Mouse (Mus musculus) embryo, embryonic 9.5 days (tissue): ENCODE measurements around the gene Trappc1.
"Not testable (repeated sequence)": the region's sequence is repeated elsewhere in the genome, so short reads cannot be mapped to it uniquely, and the experiment has no call there.

Experiments
- DNase-seq: peaks from one replicate; pipeline ENCODE4 v3.0.0-alpha.2; 2017; ENCODE audit errors: extremely low spot score

Trappc1 gene

DNA sequence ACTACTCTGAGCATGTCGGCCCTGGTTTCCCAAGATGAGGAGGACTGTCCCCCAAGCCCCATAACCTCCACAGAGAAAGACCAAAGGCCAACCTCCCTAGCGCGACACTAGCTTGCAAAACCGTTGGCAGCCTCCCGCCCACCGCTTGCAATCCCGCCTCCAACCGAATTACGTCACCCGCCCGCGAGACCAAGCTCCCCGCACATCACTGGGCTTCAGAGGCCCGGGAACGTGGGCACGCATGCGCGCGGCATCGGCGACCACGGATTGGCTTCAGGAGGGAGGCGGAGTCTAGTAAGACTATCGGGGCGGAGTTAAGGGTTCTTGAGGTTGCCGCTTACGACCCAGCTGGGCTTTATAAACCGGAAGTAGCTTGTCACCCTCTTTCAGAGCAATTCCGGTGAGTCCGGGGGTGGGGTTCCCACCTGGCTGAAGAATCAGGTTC, at the start of gene Trappc1, which contains the start of gene Cntrob:
TSS of gene Trappc1 (plus strand) at position 314 of the 445 bp plus-strand sequence.
TSS of gene Cntrob (minus strand) at position 109 of the 445 bp plus-strand sequence.
- peak; percentile 99 for DNase-seq

DNA sequence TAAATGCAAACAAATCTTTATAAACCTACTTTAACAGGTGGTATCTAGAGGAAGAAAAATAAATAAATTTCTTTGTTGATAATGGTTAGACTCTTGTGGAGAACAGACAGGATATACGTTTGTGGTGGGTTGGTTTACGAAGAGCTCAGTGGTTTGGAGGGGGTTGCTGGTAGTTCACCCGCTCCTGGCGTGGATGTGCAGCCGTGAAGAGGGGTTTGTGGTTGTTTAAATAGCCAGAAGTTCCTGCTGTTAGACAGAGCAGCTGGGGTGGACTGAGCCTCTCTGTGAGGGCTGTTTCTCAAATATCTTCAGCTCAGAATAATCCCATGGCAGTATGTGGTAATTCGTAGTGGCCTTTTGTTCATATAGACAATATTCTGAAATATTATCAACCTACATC, 48.1 kb upstream of the Trappc1 start:
- no peak for DNase-seq

DNA sequence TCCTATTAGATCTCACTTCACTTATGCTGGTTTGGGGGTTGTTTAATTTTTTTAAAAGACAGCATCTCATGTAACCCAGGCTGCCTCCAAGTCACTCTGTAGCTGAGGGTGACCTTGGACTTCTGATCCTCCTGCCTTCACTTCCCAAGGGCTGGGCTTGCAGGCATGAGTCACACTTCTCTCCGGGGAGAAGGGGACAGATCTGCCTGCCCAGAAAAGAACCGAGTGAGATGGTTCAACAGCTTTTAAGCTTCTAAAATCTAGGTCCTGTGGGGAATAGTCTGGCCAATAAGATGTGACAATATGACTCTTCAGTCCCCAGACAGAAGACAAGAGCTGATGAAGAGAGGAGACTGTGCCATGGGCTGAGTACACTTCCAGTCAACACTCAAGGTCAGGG, 47.7 kb upstream of the Trappc1 start:
- DNase-seq, result no peak

DNA sequence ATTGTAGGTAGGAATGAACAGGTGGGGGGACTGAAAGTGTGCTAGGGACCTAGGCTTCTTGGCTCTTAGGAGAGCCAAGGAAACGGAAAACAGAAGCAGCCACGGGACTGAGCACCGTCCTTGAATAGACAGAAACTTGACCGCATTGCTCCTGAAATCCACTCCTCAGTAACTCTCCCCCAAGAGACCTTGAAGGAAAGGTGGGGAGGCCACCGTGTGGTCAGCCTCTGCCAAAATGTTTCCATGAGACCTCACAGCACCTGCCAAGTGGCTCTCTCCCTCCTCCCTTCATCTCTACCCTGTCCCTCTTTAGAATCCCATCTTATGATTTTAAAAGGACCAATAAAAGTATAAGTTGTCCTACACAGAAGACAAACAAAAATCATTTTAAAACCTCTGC, 46.5 kb upstream of the Trappc1 start:
- no peak for DNase-seq

DNA sequence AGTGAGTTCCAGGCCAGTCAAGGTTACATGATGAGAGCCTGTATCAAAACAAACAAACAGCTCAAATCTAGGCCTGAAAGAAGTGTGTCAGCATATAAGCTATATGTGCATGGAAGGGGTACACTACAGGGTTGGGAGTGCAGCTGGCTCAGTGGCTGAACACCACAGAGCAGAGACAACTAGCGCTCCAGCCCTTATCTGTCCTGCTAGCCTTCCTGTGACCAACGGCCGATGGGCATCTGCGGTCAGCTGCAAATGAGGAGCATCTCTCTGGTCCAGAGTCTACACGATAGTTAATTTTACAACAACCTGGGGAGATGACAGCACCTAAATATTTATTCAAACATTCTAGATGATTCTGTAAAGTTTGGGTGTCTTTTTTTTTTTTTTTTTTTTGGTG, 32.7 kb upstream of the Trappc1 start:
- no peak for DNase-seq

DNA sequence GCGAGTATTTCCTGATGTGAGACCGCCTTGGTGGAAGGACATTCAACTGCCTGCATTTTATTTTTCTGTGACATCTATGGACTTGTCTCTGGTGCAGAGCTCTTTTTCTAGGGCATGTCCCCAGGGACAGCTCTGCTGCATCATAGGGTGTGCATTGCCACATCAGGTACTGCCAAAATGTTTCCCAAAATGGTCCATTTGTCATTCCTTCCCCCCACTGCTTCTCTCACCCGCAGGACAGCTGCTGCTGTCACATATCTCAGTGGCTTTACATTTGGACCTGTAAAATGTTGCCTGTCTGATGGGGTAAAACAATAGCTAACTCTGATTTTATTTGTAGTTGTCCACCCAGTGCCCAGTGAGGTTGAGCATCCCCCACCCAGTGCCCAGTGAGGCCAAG, 28.5 kb upstream of the Trappc1 start:
- DNase-seq, result no peak

DNA sequence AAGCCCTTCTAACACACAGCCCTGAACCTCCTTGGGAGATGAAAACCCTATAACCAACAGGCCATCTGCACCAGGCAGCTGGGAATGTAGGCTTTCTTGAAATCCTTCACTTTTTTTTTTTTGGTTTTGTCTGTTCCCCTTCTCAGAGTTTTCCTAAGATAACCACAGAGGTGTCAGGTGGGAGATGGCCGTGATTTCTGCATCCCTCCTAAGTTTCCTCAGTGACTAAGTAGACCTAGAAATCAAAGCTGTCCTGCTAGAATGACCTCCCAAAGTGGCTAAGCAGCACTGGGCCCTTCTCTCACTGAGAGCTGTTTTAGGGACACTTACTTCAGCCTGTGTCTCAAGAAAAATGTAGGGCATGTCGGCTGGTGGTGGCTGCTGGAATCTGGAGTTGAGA, 26.0 kb upstream of the Trappc1 start:
- DNase-seq, result no peak

DNA sequence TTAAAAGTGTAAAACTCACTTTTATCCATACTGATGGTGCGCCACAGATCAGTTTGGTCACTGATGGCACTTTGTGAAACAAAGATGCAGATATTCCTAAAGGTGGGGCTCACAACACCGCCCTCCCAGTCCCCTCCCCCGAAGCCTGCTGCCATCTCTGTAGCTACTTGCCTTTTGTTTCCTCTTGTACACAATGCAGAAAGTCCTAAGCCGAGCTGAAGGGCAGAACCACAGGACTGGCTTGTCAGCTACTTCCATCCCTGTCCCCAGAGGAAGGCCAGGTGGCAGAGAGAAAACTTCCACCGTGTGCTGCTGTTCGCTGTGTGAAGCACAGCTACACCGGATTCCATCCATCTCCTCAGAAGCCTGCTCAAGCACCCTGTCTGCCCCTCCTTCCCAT, 25.5 kb upstream of the Trappc1 start:
- no peak for DNase-seq

DNA sequence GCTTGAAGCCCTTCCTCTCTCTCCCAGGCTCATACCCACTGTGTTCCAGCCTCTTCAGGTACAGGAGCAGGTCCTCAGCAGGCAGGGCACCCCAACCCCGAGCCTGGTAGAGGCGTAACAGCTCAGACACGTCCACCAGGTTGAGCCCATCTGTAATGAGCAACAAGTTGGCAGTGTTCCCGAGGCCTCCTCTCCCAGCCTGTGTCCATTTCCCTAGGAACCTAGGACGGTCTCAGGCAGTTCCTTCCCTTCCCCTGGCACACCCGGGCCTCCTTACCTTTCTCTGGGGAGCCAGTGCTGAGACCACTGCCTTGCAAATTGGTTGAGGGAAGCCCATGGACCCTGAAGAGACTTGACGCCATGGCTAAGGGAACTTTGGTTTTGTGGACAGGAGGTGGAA, 21.0 kb upstream of the Trappc1 start:
- no peak for DNase-seq

DNA sequence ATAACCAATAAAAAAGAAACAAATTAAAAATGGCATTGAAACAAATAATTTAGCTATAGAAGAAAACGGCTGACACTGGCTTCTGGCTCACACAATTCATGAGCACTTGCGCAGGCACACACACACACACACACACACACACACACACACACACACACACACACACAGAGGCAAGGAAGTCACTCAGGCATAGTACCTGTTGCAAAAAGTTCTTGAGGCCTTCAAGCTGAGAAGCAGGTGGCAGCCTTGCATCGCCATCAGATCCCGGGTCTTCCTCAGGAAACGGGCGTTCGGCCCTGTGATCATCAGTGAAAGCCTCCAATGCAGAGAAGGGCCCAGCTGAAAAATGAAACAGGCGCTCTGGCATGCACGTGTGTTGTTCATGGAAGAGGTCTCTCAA, 18.5 kb upstream of the Trappc1 start:
- no peak for DNase-seq

DNA sequence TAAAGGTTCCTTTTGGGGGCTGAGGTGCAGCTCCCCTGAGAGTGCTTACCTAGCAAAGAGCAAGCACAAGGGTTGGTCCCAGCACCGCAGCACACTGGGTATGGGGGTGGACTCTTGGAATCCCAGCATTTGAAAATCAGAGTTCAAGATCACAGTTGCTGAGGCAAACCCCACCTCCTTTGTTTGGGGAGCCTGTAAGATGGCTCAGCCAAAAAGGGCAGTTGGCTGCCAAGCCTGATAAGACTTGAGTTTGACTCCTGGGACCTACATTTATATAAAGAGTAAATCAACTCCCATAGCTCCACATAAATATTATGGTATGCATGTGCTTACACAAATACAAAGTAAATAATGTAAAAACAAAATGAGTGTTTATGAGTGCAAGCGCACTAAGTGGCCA, 17.7 kb upstream of the Trappc1 start:
- DNase-seq, result no peak

DNA sequence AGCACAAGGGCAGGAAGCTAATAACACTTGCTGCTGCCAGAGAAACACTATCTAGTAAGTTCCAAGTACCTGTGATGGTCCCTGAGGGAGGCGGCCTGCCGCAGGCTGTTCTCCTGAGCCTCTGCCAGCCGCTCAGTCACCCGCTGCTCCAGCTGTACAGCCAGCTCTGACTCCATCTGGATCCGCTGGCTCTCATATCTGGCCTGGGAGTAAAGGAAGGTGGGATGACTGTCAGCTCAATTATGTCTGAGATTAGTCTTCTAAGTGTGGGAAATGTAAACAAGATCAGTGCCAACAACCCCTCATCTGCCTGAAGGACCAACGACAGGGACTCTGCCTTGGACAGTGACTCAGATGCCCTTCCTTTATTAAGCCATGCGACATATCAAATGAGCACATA, 12.5 kb upstream of the Trappc1 start:
- no peak for DNase-seq

DNA sequence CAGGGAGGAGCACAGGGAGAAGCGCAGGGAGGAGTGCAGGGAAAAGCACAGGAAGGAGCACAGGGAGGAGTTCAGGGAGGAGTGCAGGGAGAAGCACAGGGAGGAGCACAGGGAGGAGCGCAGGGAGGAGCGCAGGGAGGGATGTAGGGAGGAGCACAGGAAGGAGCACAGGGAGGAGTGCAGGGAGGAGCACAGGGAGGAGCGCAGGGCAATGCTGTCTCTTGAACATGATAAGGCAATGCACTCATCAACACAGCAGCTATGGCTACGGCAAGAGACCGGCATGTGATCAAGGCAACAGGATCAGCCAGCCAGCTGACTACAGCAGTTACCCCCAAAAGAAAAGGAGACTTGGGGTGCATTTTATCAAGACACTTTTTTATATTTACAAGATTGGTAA, 7.4 kb upstream of the Trappc1 start:
- no peak for DNase-seq

DNA sequence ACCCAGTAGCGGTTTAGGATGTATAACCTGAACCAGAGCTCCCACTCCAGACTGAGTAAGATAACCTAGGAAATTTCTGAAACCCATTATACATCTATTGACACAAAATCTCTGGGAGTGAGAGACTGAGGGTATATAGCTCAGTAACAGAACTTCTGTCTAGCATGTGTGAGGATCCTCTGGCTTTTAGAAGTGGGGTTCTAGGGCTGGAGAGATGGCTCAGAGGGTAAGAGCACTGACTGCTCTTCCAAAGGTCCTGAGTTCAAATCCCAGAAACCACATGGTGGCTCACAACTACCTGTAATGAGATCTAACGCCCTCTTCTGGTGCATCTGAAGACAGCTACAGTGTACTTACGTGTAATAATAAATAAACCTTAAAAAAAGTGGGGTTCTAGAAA, 5.8 kb upstream of the Trappc1 start:
- not testable (repeated sequence) for DNase-seq

DNA sequence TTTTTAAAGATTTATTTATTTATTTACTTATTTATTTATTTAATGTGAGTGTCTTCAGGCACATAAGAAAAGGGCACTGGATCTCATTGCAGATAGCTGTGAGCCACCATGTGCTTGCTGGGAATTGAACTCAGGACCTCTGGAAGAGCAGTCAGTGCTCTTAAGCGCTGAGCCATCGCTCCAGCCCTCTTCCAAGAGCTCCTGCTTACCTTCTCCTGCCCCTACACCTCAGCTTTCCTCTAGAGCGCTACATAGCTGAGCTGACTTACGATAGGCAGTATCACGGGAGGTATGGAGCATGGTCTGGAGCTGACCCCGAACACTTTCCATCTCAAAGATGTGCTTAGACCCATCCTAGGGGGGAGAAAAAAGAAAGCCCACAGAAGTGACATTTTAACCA, 2.2 kb upstream of the Trappc1 start:
- DNase-seq, result no peak

DNA sequence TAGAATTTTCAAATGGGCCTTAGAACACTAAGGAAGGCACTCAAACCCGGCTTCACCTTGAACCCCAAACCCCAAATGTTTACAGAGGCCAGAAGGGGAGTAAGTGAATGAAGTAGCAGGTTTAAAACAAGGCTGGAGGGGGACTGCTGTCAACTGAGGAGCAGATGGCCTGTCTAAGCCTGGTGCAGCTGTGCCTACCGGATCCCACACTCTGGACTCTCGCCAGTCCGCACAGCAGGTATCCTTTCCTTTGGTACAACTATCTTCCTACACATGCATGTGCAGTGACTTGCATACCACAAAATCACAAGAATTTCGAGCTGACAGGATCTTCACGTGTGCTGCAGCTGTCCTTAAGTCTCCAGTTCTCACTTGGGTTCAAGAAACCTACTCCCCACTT, 1.8 kb upstream of the Trappc1 start:
- no peak for DNase-seq

DNA sequence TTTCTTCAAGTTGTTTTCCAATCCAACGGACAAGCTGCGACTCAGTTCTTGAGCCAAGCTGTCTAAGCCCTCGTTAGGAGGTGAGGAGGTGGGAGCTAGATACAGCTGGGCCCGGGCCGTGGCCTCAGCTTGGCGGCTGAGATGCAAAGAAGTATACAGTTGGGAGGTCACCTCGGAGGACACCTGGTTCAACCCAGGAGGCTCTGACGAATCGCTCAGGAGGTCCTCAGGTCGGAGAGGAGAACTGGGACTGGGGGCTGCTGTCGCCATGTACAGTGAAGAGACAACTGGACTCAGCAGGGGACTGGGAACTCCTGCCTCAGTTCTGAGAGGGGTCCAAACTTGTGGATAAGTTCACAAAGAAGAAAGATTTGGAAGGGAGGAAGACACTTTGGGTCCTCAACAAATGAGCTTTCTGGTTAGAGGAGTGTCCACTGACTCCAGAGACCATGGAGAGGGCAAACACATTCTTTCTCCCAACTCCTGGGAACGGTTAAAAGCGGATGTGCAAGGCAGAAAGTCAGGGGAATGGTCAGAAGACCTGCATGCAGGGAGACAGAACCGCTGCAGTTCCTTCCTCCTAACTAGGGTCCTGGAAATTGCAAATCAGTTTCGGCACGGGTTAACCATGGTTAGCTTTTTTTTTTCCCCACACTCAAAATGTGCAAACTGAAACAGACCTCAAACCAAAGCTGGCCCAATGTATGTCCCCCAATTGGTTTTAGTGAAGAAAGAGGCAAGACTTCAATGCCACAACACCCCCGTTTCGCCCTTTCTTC, 898 bp upstream of the Trappc1 start:
- peak; percentile 28 for DNase-seq

DNA sequence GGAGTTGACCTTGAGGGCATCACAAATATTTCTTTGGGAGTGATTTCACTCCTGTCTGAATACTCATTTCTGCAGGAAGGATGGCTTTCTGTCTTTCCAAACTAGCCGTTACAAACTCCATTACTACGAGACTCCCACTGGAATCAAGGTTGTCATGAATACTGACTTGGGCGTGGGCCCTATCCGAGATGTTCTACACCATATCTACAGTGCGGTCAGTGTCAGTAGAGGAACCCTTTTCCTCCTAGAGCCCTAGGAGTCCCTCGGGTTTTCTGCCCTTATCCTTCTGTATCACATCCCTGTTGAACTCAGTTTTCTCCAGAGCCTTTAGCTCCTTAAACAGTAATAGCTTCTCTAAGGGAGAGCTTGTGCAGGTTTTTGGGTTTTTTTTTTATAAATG, 969 bp downstream of the Trappc1 start:
- DNase-seq, result no peak

DNA sequence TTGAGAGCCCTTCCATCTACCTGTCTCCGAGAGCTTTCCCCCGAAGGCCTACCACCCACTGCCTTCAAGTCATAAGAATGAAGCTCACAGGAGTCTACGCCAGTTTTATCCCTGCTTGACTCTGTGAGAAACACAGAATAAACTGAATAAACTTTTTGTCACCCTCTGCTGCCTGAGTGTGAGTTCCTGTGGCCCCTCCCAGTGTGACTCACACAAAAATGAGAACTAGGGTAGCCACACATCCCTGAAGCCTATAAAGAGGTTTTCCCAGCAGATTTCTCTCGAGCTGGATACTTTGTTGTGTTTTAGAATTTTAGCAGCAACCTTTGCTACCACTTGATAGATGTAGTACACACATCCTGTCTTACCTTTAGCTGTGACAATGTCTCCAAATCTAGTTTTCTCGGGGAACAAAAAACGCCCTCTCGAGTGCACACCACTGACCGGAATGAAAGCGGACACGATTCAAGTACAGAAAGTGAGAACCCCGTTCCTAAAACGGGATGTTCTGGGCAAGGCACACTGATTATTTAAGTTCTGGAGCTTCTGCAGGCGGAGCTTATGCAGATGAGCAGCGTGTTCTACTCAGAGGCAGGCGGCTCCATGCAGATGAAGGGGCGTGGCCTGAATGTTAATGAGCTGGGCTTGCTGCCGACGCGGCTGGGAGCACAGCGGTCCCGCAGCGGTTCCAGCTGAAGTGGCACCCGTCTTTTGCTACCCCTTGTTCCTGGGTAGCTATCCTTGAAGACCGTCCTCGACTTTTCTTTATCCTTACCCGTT, 2.0 kb downstream of the Trappc1 start, which contains the start of gene Kcnab3:
TSS of gene Kcnab3 (plus strand) at position 631 of the 780 bp plus-strand sequence.
- DNase-seq, result peak; percentile 74

DNA sequence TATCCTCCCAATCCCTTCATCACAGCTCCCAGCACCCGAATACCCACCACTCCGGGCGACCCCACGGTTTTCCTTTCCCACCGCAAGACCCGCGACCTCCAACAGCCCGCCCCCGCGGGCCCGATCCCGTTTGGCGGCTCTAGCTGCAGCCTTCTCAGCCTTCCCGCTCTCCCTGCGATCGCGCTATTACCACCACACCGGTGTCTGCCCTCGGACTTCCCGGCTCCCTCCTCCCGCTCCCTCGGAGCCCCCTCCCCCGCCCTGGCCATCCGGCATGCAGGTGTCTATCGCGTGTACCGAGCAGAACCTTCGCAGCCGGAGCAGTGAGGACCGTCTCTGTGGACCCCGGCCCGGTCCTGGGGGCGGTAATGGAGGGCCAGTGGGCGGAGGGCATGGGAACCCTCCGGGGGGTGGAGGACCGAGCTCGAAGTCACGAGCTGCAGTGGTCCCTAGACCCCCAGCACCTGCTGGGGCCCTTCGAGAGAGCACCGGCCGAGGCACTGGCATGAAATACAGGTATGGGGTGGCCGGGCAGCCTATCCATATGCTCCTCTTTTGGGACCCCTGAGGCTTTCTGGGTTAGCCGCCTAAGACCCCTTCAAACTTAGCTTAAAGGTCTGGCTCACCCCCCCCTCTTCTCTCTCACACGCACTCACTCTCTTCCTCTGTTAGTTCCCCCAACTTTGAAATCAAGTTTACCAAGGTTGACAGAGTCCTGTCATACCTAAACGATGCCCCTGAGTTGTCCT, 2.8 kb downstream of the Trappc1 start:
- no peak for DNase-seq

DNA sequence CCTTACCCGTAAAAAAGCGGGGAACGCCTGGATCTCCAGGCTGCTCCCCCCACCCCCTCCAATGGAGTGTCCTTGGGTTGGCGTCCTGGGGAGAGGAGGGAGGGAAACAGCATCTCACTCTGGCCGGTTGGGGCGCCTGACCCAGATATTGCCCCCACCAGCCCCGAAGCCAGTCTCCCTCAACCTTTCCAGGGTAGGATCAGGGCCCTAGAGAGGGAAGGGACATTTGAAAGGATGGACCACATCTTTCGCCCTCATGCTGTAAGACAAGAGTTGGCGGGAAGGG, 3.3 kb downstream of the Trappc1 start:
- DNase-seq, result no peak

DNA sequence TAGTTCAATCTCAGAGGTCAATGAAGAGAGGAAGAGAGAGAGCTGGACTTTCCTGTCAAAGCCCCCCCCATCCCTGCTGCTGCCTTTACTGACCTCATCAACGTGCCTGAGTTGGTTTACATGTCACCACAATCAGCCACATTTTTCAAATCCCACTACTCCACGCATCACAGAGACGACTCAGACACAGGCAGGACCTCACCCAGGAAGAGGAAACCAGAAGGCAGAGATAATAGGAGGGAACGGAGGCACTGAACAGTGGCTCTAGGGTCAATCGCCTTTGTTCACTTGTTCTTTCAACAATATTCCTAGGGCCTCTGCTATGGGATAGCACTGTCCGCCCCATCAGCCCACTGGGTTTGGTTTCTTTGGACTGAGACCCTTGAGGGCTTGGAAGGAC, 3.9 kb downstream of the Trappc1 start:
- DNase-seq, result no peak

DNA sequence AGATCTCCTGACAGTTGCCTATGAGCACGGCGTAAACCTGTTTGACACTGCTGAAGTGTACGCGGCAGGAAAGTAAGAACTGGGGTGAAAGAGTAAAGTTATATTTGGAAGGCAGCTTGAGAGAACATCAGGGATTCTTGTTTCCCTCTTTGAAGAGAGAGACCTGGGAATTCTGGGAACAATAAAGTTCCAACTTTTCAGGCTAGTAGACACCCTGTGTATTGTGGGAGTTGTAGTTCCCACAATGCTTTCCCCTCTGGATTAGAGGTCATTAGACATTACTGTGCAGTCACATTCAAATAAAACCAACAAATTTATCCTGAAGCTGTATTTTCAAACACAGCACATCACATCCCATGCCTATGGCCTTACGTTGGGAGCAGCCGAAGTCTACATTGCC, 4.7 kb downstream of the Trappc1 start:
- DNase-seq, result no peak
